Mouse (Mus musculus) ES-Bruce4 (cell line): ENCODE results near the gene Ddx49.

Experiments used
- EP300 ChIP-seq: IDR thresholded peaks from 2 replicates; pipeline ENCODE4 v1.6.1; 2011; ENCODE audit warnings: low read depth, low read length; ENCODE audit not compliant: insufficient read depth
- POLR2A ChIP-seq: IDR thresholded peaks from one replicate; pipeline ENCODE4 v1.8.1; 2011; ENCODE audit warnings: low read length; ENCODE audit not compliant: insufficient read depth

- no peak for TF ChIP-seq POLR2A
- no peak for TF ChIP-seq EP300
Observed at GRCm38 (mm10) chr8:70259043-70259442, 43.2 kb downstream of the Ddx49 start.
